Mouse (Mus musculus): ENCODE data around the gene Eif3l. TPM values are rescaled to one million over a fixed set of nuclear protein-coding genes. Genes with fewer than 3 reads are reported as not detected.

Gene Eif3l
- polyA plus RNA-seq (2014; fragmentation: Nextera tagmentation; extraction: Ambion mirVana), result 191 and 209 TPM in 2 replicates

DNA sequence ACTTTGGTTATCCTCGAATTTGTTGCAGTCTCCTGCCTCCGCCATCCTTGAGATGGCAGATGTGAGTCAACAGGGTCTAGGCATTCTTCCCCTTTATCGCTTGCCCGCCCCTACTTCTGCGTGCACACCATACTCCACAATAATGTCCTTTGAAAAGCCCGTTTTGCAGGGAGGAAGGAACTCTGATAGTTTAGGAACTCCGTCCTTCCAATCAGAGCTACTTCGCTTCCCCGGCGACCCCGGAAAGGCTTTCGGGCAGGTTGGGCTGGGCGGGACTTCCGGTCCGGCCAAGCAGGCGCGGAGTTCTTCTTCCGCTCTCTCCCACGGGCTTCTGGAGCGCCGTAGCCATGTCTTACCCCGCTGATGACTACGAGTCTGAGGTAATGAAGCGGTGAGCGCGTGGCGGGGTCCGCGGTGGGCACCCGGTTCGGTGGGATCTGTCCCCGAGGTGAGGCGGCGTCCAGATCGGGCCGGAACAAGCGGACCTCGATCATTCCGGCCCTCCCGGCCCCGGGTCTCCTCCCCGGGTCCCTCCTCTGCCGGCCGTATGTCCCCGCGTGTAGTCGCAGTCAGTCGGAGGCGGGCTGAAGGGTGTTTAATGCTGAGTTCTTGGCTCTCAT lies at the start of gene Eif3l:
Eif3l (plus strand) TSS at position 267 of the 620 bp plus-strand sequence.
- under 1% methylated on average over 49 of the region's 49 CpGs for WGBS
- peak within 1 kb of the TSS; percentile 90 for H3K4me3 ChIP-seq (ENCODE audit: low read depth, low read length)
- H3K4me1 ChIP-seq (ENCODE audit: control insufficient read depth, insufficient read depth, low read length), result peaks cover 10% of the 10 kb centered on the region
- peak; percentile 94 for DNase-seq (ENCODE audit: low spot score)
- peaks cover 38% of the 10 kb centered on the region for H3K36me3 ChIP-seq (ENCODE audit: control insufficient read depth, insufficient read depth, low read length)
- H3K4me2 ChIP-seq (ENCODE audit: low read length), result peak within 1 kb of the TSS; percentile 89
- peak; percentile 95 for ATAC-seq
- no peaks in the 10 kb centered on the region for H3K9me3 ChIP-seq (replicated peaks; ENCODE audit: control insufficient read depth, low read length)
- H3K27me3 ChIP-seq (replicated peaks; ENCODE audit: control insufficient read depth, insufficient read depth, low read length), result no peaks in the 10 kb centered on the region
- H3K27ac ChIP-seq (ENCODE audit: low read depth, low read length), result peak within 1 kb of the TSS; percentile 45; the same call in 1 of the 2 replicates
- peak within 1 kb of the TSS; percentile 86 for H3K9ac ChIP-seq (ENCODE audit: low read length)

DNA sequence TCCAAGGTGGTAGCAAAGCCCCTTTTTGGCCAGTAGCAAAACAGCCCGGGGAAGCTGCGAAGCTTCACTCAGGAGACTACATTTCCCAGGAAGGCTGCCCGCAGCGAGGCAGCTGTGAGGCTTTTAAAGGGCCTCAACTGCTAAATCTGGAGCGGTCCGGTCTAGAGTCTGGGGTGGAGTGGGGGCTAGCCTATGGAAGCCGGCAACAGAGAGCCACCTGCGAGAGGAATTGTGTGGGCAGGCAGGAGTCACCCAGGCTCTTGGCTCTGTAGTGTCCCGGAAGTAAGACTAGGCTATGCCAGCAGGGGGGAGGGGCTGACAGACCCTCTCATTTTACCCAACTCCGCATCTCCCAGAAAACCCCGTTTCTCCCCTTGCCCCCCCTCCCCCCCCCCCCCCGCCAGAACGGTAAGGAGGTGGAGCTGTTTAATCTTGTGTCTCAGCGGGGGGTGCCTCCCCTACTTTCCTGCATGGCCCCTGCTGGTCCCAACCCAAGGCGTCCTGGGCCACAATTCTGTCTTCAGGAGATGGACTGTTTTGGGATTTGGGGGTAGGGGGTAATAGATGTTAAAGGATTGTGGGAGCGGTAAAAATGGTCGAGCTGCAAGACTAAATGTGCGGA lies 49.2 kb upstream of the Eif3l start:
- H3K9me3 ChIP-seq (replicated peaks; ENCODE audit: control insufficient read depth, low read length), result no peaks in the 10 kb centered on the region
- DNase-seq (ENCODE audit: low spot score) (peak; percentile 36), ATAC-seq (no peak)
- no peaks in the 10 kb centered on the region for H3K36me3 ChIP-seq (ENCODE audit: control insufficient read depth, insufficient read depth, low read length)
- H3K9ac ChIP-seq (ENCODE audit: low read length), result peak overlapping the region; percentile 13
- H3K4me1 ChIP-seq (ENCODE audit: control insufficient read depth, insufficient read depth, low read length), result peaks cover 11% of the 10 kb centered on the region
- H3K4me3 ChIP-seq (ENCODE audit: low read depth, low read length), result no peak overlapping the region
- WGBS, result 14% methylated on average over 15 of the region's 18 CpGs
- H3K27me3 ChIP-seq (replicated peaks; ENCODE audit: control insufficient read depth, insufficient read depth, low read length), result 0 out of 2 replicates have a peak, but pooled peaks cover 3% of the 10 kb centered on the region
- peak overlapping the region; percentile 39 for H3K4me2 ChIP-seq (ENCODE audit: low read length)
- H3K27ac ChIP-seq (ENCODE audit: low read depth, low read length), result no peak overlapping the region

DNA sequence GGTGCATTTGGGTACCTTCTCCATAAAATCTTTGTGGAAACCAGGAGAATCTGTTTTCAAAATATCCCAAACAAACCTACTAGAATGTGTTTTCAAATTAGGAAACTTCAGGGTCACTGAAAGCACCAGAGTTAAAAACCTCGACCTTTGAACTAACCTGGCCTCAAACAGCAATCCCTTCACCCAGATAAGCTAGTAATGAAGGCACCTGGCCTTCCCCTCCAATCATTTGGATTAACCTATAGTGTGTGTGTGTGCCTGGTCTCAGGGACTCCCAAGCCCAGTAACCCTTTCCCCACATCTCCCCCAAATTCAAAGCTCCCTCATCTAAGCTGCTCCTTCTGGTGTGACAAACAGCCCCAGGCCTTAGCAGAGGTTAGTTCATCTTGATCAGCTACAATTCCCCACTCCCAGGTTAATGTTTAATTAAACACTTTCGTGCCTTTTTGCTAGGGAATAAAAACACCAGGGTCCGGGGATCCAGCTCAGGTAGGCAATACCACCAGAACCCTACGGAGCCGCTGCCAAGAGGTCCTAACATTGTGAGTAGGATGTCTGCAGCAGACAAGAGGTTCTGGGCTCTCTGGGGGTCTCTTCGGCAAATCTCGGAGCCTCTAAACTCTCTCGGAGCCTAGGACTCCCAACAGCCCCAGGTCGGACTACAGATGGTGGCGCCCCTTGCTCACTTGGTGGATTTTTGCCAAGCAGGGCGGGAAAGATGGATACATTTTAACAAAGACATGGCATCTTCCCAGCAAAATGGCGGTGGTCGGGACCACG lies 48.3 kb upstream of the Eif3l start:
- 39% methylated on average over 14 of the region's 14 CpGs for WGBS
- H3K9ac ChIP-seq (ENCODE audit: low read length), result no peak overlapping the region; the same call in 1 of the 2 replicates
- peaks cover 17% of the 10 kb centered on the region for H3K4me1 ChIP-seq (ENCODE audit: control insufficient read depth, insufficient read depth, low read length)

DNA sequence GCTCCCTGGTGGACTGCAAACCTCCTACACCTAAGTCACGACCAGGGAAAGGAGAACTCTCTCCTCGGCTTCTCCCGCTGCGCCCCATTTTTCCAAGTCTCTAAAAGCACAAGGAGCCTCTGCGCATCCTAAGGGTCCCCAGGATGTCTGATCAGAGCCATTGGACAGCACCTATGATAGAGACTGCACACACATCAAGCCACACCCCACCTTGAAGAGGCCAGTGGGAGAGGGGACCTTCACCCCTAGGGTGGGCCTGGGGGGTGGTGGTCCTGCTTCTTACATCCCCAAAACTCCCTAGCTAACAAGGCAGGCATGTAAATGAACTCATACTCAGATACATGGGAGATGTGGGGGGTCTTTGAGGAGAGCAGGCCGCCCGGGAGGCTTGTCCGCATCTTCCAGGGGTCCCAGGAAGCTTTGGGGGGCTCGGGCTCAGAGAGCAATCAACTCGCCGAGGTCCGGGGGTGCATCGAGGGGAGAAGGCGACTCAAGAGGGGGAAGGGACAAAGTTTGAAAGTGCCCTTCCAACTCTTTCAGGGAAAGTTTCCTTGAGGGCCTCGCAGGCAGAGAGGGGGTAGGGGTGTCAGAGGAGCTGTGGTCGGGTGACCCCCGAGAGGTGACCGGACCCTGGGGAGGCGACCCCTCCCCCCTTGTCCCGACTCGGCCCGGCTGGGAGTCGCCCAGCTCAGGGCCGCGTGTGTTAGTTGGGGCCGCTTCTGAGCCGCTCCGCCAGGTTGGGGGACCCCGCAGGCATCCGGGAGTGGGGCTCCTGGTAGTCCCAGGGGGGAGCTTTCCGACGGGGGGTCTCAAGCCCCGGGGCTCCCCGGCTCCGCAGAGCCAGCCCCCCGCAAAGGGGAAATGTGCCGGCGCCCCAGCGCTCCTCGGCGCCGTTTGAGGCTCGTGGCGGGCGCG lies 47.4 kb upstream of the Eif3l start:
- H3K4me1 ChIP-seq (ENCODE audit: control insufficient read depth, insufficient read depth, low read length), result peaks cover 20% of the 10 kb centered on the region
- H3K27ac ChIP-seq (ENCODE audit: low read depth, low read length), result peak overlapping the region; percentile 97
- 5% methylated on average over 41 of the region's 46 CpGs for WGBS
- H3K9ac ChIP-seq (ENCODE audit: low read length), result peak overlapping the region; percentile 100
- H3K36me3 ChIP-seq (ENCODE audit: control insufficient read depth, insufficient read depth, low read length), result no peaks in the 10 kb centered on the region
- 0 out of 2 replicates have a peak, but pooled peaks cover 3% of the 10 kb centered on the region for H3K27me3 ChIP-seq (replicated peaks; ENCODE audit: control insufficient read depth, insufficient read depth, low read length)
- no peaks in the 10 kb centered on the region for H3K9me3 ChIP-seq (replicated peaks; ENCODE audit: control insufficient read depth, low read length)
- H3K4me2 ChIP-seq (ENCODE audit: low read length), result peak overlapping the region; percentile 95
- ATAC-seq (peak; percentile 28; the same call in 1 of the 2 replicates), DNase-seq (ENCODE audit: low spot score) (peak; percentile 11)
- peak overlapping the region; percentile 81 for H3K4me3 ChIP-seq (ENCODE audit: low read depth, low read length)

More for the DNA sequence above, 48.3 kb upstream of the Eif3l start:
- Histone ChIP-seq H3K27ac (ENCODE audit: low read depth, low read length) (peak overlapping the region; percentile 4; the same call in 1 of the 2 replicates), H3K9me3 (replicated peaks; ENCODE audit: control insufficient read depth, low read length) (no peaks in the 10 kb centered on the region), H3K4me2 (ENCODE audit: low read length) (peak overlapping the region; percentile 95), H3K4me3 (ENCODE audit: low read depth, low read length) (peak overlapping the region; percentile 81; the same call in 1 of the 2 replicates), H3K36me3 (ENCODE audit: control insufficient read depth, insufficient read depth, low read length) (no peaks in the 10 kb centered on the region), H3K27me3 (replicated peaks; ENCODE audit: control insufficient read depth, insufficient read depth, low read length) (0 out of 2 replicates have a peak, but pooled peaks cover 3% of the 10 kb centered on the region)
- DNase-seq (ENCODE audit: low spot score) (peak; percentile 70), ATAC-seq (no peak)

DNA sequence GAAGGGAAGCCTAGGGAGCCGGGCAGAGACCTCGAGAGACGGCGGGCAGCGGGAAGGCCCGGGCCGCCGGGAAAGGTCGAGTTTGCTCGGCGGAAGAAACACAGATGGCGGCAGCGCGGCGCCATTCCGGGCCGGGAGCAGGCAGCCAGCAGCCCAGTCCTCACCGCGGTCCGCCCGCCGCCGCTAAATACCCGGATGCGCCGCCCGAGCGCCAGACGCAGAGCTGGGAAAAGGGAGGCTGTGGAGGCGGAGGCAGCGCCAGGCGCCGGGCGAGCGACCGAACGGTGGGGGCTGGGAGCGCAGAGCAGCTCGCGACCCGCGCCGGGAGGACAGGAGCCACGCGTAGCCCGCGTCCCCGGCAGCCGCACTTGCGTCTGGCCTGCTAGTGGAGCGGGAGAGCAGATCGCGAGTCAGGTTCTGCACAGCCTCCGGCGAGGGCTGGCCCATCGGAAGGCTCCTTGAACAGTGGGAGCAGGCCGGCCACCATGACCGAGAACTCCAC lies 46.7 kb upstream of the Eif3l start, which contains the start of gene H1f0:
H1f0 (plus strand) TSS at position 214 of the 502 bp plus-strand sequence.
- Histone ChIP-seq H3K4me3 (ENCODE audit: low read depth, low read length) (peak within 1 kb of the TSS; percentile 81), H3K27me3 (replicated peaks; ENCODE audit: control insufficient read depth, insufficient read depth, low read length) (0 out of 2 replicates have a peak, but pooled peaks cover 3% of the 10 kb centered on the region), H3K36me3 (ENCODE audit: control insufficient read depth, insufficient read depth, low read length) (no peaks in the 10 kb centered on the region), H3K4me1 (ENCODE audit: control insufficient read depth, insufficient read depth, low read length) (peaks cover 20% of the 10 kb centered on the region), H3K4me2 (ENCODE audit: low read length) (peak within 1 kb of the TSS; percentile 95), H3K9ac (ENCODE audit: low read length) (peak within 1 kb of the TSS; percentile 100), H3K9me3 (replicated peaks; ENCODE audit: control insufficient read depth, low read length) (no peaks in the 10 kb centered on the region), H3K27ac (ENCODE audit: low read depth, low read length) (peak within 1 kb of the TSS; percentile 97)
- peak; percentile 85 for ATAC-seq
- under 1% methylated on average over 53 of the region's 58 CpGs for WGBS
- DNase-seq (ENCODE audit: low spot score), result peak; percentile 93

DNA sequence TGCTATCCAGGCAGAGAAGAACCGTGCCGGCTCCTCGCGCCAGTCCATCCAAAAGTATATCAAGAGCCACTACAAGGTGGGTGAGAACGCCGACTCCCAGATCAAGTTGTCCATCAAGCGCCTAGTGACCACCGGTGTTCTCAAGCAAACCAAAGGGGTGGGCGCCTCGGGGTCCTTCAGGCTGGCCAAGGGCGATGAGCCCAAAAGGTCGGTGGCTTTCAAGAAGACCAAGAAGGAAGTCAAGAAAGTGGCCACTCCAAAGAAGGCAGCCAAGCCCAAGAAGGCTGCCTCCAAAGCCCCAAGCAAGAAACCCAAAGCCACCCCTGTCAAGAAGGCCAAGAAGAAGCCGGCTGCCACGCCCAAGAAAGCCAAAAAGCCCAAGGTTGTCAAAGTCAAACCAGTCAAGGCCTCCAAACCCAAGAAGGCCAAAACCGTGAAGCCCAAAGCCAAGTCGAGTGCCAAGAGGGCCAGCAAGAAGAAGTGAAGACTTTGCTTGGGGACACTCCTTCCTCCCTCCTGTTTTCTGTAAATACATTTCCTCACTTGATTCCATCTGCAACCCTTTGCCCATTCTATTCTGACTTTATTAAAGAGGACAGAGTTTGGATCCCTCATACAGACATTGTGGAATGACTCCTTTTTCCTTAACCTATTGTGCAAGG lies 46.0 kb upstream of the Eif3l start:
- no peaks in the 10 kb centered on the region for H3K9me3 ChIP-seq (replicated peaks; ENCODE audit: control insufficient read depth, low read length)
- H3K36me3 ChIP-seq (ENCODE audit: control insufficient read depth, insufficient read depth, low read length), result no peaks in the 10 kb centered on the region
- WGBS, result 25% methylated on average over 16 of the region's 16 CpGs
- H3K4me3 ChIP-seq (ENCODE audit: low read depth, low read length), result peak overlapping the region; percentile 81
- peaks cover 20% of the 10 kb centered on the region for H3K4me1 ChIP-seq (ENCODE audit: control insufficient read depth, insufficient read depth, low read length)
- peak overlapping the region; percentile 95 for H3K4me2 ChIP-seq (ENCODE audit: low read length)
- no peak for ATAC-seq
- peak overlapping the region; percentile 100 for H3K9ac ChIP-seq (ENCODE audit: low read length)
- 0 out of 2 replicates have a peak, but pooled peaks cover 2% of the 10 kb centered on the region for H3K27me3 ChIP-seq (replicated peaks; ENCODE audit: control insufficient read depth, insufficient read depth, low read length)
- H3K27ac ChIP-seq (ENCODE audit: low read depth, low read length), result peak overlapping the region; percentile 97
- DNase-seq (ENCODE audit: low spot score), result no peak

DNA sequence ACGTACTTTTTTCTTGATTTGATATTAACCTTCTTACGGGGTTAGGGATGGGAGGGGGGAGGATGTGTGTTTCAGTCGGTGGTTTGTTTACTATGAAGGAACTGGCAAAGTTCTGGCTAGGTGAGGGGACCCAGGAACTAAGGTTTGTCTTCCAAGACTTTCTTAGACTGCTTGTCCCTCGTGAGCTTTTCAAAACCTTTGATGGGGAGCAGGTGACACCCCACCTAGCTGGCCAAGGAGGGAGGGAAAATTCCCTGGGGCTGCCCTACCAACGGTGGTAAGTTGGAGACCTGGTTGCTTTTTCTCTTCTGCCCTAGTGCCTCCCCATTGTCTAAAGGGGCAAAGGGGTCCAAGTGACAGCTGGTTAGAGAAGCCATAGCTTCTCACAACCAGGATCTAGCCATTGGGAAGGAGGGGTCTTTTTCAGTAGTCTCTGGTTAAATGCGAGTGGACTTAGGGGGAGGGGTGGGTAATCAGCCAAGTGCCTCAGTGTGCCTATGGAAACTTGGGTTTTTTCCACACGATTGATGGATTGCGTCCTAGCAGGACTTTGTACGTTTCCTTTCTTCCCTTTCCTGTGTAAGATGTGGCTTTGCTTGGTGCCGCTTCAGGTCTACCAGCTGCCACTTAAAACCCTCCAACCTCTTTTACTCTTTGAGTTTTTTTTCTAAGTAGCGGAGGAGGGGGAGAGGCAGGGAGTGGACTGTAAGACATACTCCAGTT lies 45.3 kb upstream of the Eif3l start:
- Histone ChIP-seq H3K27me3 (replicated peaks; ENCODE audit: control insufficient read depth, insufficient read depth, low read length) (no peaks in the 10 kb centered on the region), H3K9ac (ENCODE audit: low read length) (peak overlapping the region; percentile 100), H3K9me3 (replicated peaks; ENCODE audit: control insufficient read depth, low read length) (no peaks in the 10 kb centered on the region), H3K36me3 (ENCODE audit: control insufficient read depth, insufficient read depth, low read length) (no peaks in the 10 kb centered on the region), H3K4me2 (ENCODE audit: low read length) (peak overlapping the region; percentile 95), H3K4me1 (ENCODE audit: control insufficient read depth, insufficient read depth, low read length) (peaks cover 20% of the 10 kb centered on the region), H3K4me3 (ENCODE audit: low read depth, low read length) (peak overlapping the region; percentile 81), H3K27ac (ENCODE audit: low read depth, low read length) (peak overlapping the region; percentile 2; the same call in 1 of the 2 replicates)
- DNase-seq (ENCODE audit: low spot score) (peak; percentile 47), ATAC-seq (no peak)
- WGBS, result 4% methylated on average over 11 of the region's 11 CpGs

Data from forebrain, embryonic 14.5 days (tissue).